Mouse (Mus musculus) MEL (cell line): ENCODE measurements around the gene Sox15. TPM values are rescaled to one million over a fixed set of nuclear protein-coding genes. Genes with fewer than 3 reads are reported as not detected.

Experiments used
- DNase-seq: peaks from one replicate; pipeline ENCODE4 v3.0.0; 2011; ENCODE audit warnings: low read depth, low spot score
- H3K27ac ChIP-seq: 2 replicates; pipeline ENCODE4 v1.5.1; 2012; ENCODE audit warnings: low read depth, mild to moderate bottlenecking, control low read depth, low read length, moderate library complexity; ENCODE audit not compliant: control insufficient read depth
- H3K27me3 ChIP-seq, 2 experiments: fragments of 150-350 bp in 1 of 2; sonication (generic) in 1 of 2; 2 replicates each; pipeline ENCODE4 v1.6.1; 2012; ENCODE audit warnings: low read length in 2 of 2, mild to moderate bottlenecking in 2 of 2, improper control_type of control experiment in 1 of 2, moderate library complexity in 1 of 2; ENCODE audit not compliant: insufficient read depth in 2 of 2, control insufficient read depth in 1 of 2
- H3K36me3 ChIP-seq, 2 experiments: 2 replicates each; pipeline ENCODE4 v1.6.1; 2012 to 2014; ENCODE audit warnings: low read length in 2 of 2, improper control_type of control experiment in 1 of 2, inconsistent platforms in 1 of 2, mild to moderate bottlenecking in 1 of 2; ENCODE audit not compliant: insufficient read depth in 2 of 2, control insufficient read depth in 1 of 2
- H3K4me1 ChIP-seq, 2 experiments: fragments of 150-350 bp in 1 of 2; sonication (generic) in 1 of 2; 2 replicates each; pipeline ENCODE4 v1.6.1; 2012; ENCODE audit warnings: low read length in 2 of 2, improper control_type of control experiment in 1 of 2, mild to moderate bottlenecking in 1 of 2; ENCODE audit not compliant: insufficient read depth in 2 of 2, control insufficient read depth in 1 of 2
- H3K4me3 ChIP-seq, 2 experiments: fragments of 150-350 bp in 1 of 2; sonication (generic) in 1 of 2; 2 replicates each; pipeline ENCODE4 v1.5.1; 2012; ENCODE audit warnings: low read depth in 2 of 2, low read length in 2 of 2, mild to moderate bottlenecking in 2 of 2, moderate library complexity in 2 of 2, control low read depth in 1 of 2, improper control_type of control experiment in 1 of 2; ENCODE audit not compliant: control insufficient read depth in 1 of 2, insufficient read depth in 1 of 2
- H3K79me2 ChIP-seq: 2 replicates; pipeline ENCODE4 v1.6.1; 2012; ENCODE audit warnings: mild to moderate bottlenecking, low read length, moderate library complexity; ENCODE audit not compliant: control insufficient read depth, poor library complexity, insufficient read depth
- H3K9ac ChIP-seq: 2 replicates; pipeline ENCODE4 v1.6.1; 2012; ENCODE audit warnings: low read depth, mild to moderate bottlenecking, control low read depth, low read length, moderate library complexity; ENCODE audit not compliant: control insufficient read depth, poor library complexity, severe bottlenecking
- H3K9me3 ChIP-seq: fragments of 150-350 bp; sonication (generic); replicated peaks from 2 replicates; pipeline ENCODE4 v1.6.1; 2012; ENCODE audit warnings: mild to moderate bottlenecking, low read length, improper control_type of control experiment, moderate library complexity; ENCODE audit not compliant: insufficient read depth
- BHLHE40 ChIP-seq: IDR thresholded peaks from 2 replicates; pipeline ENCODE4 v1.6.1; 2012; ENCODE audit warnings: low read depth, mild to moderate bottlenecking, inconsistent platforms, low read length, improper control_type of control experiment, borderline replicate concordance
- CHD1 ChIP-seq: IDR thresholded peaks from 2 replicates; pipeline ENCODE4 v1.6.1; 2012; ENCODE audit warnings: low read depth, mild to moderate bottlenecking, inconsistent platforms, low read length, improper control_type of control experiment
- CHD2 ChIP-seq: IDR thresholded peaks from 2 replicates; pipeline ENCODE4 v1.6.1; 2011; ENCODE audit warnings: low read length, improper control_type of control experiment
- CTCF ChIP-seq, 3 experiments: IDR thresholded peaks in 2 of 3; conservative IDR thresholded peaks in 1 of 3; 2 replicates each; pipeline ENCODE4 v1.5.1; 2011 to 2012; ENCODE audit warnings: low read length in 3 of 3, low read depth in 2 of 3, mild to moderate bottlenecking in 2 of 3, improper control_type of control experiment in 1 of 3, inconsistent platforms in 1 of 3, mixed read lengths in 1 of 3, moderate library complexity in 1 of 3; ENCODE audit not compliant: control insufficient read depth in 1 of 3, insufficient read depth in 1 of 3, poor library complexity in 1 of 3, severe bottlenecking in 1 of 3
- E2F4 ChIP-seq: IDR thresholded peaks from 2 replicates; pipeline ENCODE4 v1.6.1; 2011; ENCODE audit warnings: low read depth, low read length, improper control_type of control experiment, borderline replicate concordance
- EP300 ChIP-seq, 2 experiments: IDR thresholded peaks; 2 replicates each; pipeline ENCODE4 v1.6.1; 2011; ENCODE audit warnings: improper control_type of control experiment in 2 of 2, low read length in 2 of 2, low read depth in 1 of 2, mild to moderate bottlenecking in 1 of 2
- ETS1 ChIP-seq: IDR thresholded peaks from 2 replicates; pipeline ENCODE4 v1.6.1; 2012; ENCODE audit warnings: low read depth, mild to moderate bottlenecking, inconsistent platforms, low read length, improper control_type of control experiment, moderate library complexity
- GABPA ChIP-seq: IDR thresholded peaks from 2 replicates; pipeline ENCODE4 v1.6.1; 2012; ENCODE audit warnings: low read depth, mild to moderate bottlenecking, inconsistent platforms, low read length, improper control_type of control experiment, moderate library complexity
- JUND ChIP-seq: IDR thresholded peaks from 2 replicates; pipeline ENCODE4 v1.6.1; 2011; ENCODE audit warnings: low read depth, mild to moderate bottlenecking, improper control_type of control experiment, low read length
- KAT2A ChIP-seq: conservative IDR thresholded peaks from 2 replicates; pipeline ENCODE4 v1.6.1; 2012; ENCODE audit warnings: low read depth, low read length, improper control_type of control experiment, inconsistent platforms
- MAZ ChIP-seq: IDR thresholded peaks from 2 replicates; pipeline ENCODE4 v1.6.1; 2012; ENCODE audit warnings: low read depth, mild to moderate bottlenecking, inconsistent platforms, low read length, improper control_type of control experiment
- MYB ChIP-seq: IDR thresholded peaks from 2 replicates; pipeline ENCODE4 v1.6.1; 2011; ENCODE audit warnings: mild to moderate bottlenecking, low read depth, low read length, improper control_type of control experiment
- MYC ChIP-seq: IDR thresholded peaks from 2 replicates; pipeline ENCODE4 v1.6.1; 2011; ENCODE audit warnings: low read depth, mild to moderate bottlenecking, low read length, improper control_type of control experiment, moderate library complexity
- POLR2AphosphoS2 ChIP-seq: IDR thresholded peaks from 2 replicates; pipeline ENCODE4 v1.6.1; 2011; ENCODE audit warnings: low read length, improper control_type of control experiment
- RAD21 ChIP-seq: IDR thresholded peaks from 2 replicates; pipeline ENCODE4 v1.6.1; 2011; ENCODE audit warnings: mild to moderate bottlenecking, low read depth, low read length, improper control_type of control experiment
- RCOR1 ChIP-seq: IDR thresholded peaks from 2 replicates; pipeline ENCODE4 v1.6.1; 2012; ENCODE audit warnings: low read depth, mild to moderate bottlenecking, inconsistent platforms, low read length, improper control_type of control experiment
- SMC3 ChIP-seq: IDR thresholded peaks from 2 replicates; pipeline ENCODE4 v1.6.1; 2011; ENCODE audit warnings: low read depth, low read length, improper control_type of control experiment
- TAL1 ChIP-seq: IDR thresholded peaks from 2 replicates; pipeline ENCODE4 v1.6.1; 2012; ENCODE audit warnings: mild to moderate bottlenecking, inconsistent platforms, low read length, moderate library complexity, mixed read lengths
- TBP ChIP-seq: IDR thresholded peaks from 2 replicates; pipeline ENCODE4 v1.8.0; 2011; ENCODE audit warnings: low read depth, low read length, improper control_type of control experiment
- TCF12 ChIP-seq: IDR thresholded peaks from 2 replicates; pipeline ENCODE4 v1.6.1; 2014; ENCODE audit warnings: low read depth, mild to moderate bottlenecking, inconsistent platforms, low read length, improper control_type of control experiment, moderate library complexity
- UBTF ChIP-seq: IDR thresholded peaks from 2 replicates; pipeline ENCODE4 v1.6.1; 2012; ENCODE audit warnings: low read depth, mild to moderate bottlenecking, inconsistent platforms, low read length, improper control_type of control experiment, moderate library complexity, borderline replicate concordance; ENCODE audit not compliant: insufficient read depth
- USF1 ChIP-seq: IDR thresholded peaks from 2 replicates; pipeline ENCODE4 v1.6.1; 2014; ENCODE audit warnings: low read depth, mild to moderate bottlenecking, inconsistent platforms, low read length, improper control_type of control experiment, moderate library complexity
- USF2 ChIP-seq, 2 experiments: IDR thresholded peaks; 2 replicates each; pipeline ENCODE4 v1.6.1; 2011 to 2012; ENCODE audit warnings: improper control_type of control experiment in 2 of 2, low read length in 2 of 2, borderline replicate concordance in 1 of 2, inconsistent platforms in 1 of 2, low read depth in 1 of 2, mild to moderate bottlenecking in 1 of 2; ENCODE audit not compliant: insufficient read depth in 1 of 2
- ZKSCAN1 ChIP-seq: IDR thresholded peaks from 2 replicates; pipeline ENCODE4 v1.6.1; 2012; ENCODE audit warnings: low read depth, mild to moderate bottlenecking, inconsistent platforms, low read length, improper control_type of control experiment, moderate library complexity
- ZMIZ1 ChIP-seq: IDR thresholded peaks from 2 replicates; pipeline ENCODE4 v1.6.1; 2012; ENCODE audit warnings: low read depth, mild to moderate bottlenecking, inconsistent platforms, low read length, improper control_type of control experiment, moderate library complexity
- ZNF384 ChIP-seq: IDR thresholded peaks from 2 replicates; pipeline ENCODE4 v1.6.1; 2012; ENCODE audit warnings: low read depth, mild to moderate bottlenecking, inconsistent platforms, low read length, improper control_type of control experiment
- polyA plus RNA-seq, 2 experiments: library from polyadenylated mRNA; stranded (reverse) in 1 of 2; unstranded in 1 of 2; fragments of >175 nt in 1 of 2; fragments of >200 nt in 1 of 2; gene quantifications; 2 replicates each; pipeline versions ENCODE4 v1.2.1 to v1.2.4; 2012; ENCODE audit warnings: low replicate concordance in 2 of 2, low read depth in 1 of 2; ENCODE audit not compliant: insufficient read length in 2 of 2, insufficient read depth in 1 of 2, missing spikeins in 1 of 2
- total RNA-seq: library from RNA; depleted of rRNA; stranded (reverse); fragments of 300-350 nt; gene quantifications from 2 replicates; pipeline ENCODE4 v1.2.3, GENCODE M21; 2012; rRNA removed

Gene Sox15
- total RNA-seq: not detected in 2 replicates
- polyA plus RNA-seq: under 1 TPM in 1 of 2 experiments, not detected in 1; 0.11 TPM

GRCm38 (mm10) chr11:69655264-69656064, at the start of gene Sox15:
Sox15 (plus strand) TSS chr11:69655314.
- TF ChIP-seq CTCF (IDR thresholded peaks at IDR 0.05 in 2 of 3, conservative IDR thresholded peaks at IDR 0.05 in 1 of 3; ENCODE audit: control insufficient read depth in 1 of 3, insufficient read depth in 1 of 3, low read depth in 2 of 3, low read length in 3 of 3, poor library complexity in 1 of 3, severe bottlenecking in 1 of 3): peak in 2 of 3 experiments; percentile 9 to 26; a peak in 2 of 6 replicates
- TF ChIP-seq E2F4: no peak
- Histone ChIP-seq H3K27me3 (no peaks in the 10 kb centered on the region), H3K4me3 (no peak within 1 kb of the TSS), H3K4me1 (peaks cover 0 to 4% of the 10 kb centered on the region in 2 experiments; a peak in 3 of 4 replicates), H3K27ac (no peak within 1 kb of the TSS), H3K9ac (no peak within 1 kb of the TSS), H3K79me2 (no peaks in the 10 kb centered on the region), H3K9me3 (no peaks in the 10 kb centered on the region), H3K36me3 (peaks cover 8 to 13% of the 10 kb centered on the region in 2 experiments)
- DNase-seq: no peak

DNA sequence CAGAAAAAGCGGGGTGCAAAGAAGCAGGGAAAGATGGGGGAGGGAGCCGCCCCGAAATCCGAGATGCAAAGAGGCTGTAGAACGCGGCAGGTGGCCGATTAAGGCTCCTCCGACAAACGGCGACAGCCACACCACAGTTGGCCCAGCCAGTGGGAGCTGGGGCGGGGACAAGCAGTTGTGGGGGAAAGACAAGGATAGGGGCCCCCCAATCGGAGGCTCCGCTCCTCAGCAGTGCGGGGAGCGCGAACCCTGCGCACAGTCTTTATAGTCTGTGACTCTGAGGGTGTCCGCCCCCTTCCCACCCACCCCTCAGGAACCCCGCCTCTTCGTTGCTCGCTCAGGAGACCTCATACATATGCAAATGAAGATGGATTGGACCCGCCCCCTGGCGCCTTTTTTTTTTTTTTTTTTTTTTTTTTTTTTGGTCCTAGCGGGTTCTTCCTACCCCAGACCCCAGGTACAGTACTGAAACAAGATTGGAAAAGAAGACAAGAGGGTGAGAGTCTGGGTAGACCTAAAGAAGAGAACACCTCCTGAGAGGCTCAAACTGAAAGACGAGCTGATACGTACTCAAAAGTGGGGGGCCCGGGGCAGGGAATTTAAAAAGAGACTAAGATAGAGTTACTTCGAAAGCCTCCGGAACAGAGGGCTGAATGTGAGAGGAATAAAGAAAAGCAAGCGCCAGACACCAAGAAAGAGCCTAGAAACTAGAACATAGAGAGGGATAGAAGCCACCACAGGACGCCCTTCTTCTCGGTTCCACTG, 49.2 kb upstream of the Sox15 start, which contains the start of gene Atp1b2:
Gene Atp1b2 (minus strand): TSS at position 217 of the 765 bp plus-strand sequence.
- H3K27me3 ChIP-seq: no peaks in the 10 kb centered on the region
- peak within 1 kb of the TSS; percentile 73 for H3K9ac ChIP-seq
- peaks cover 6% of the 10 kb centered on the region for H3K79me2 ChIP-seq
- peak within 1 kb of the TSS; percentile 61 to 80 for H3K4me3 ChIP-seq
- H3K27ac ChIP-seq: peak within 1 kb of the TSS; percentile 78
- peak; percentile 99 for DNase-seq
- H3K36me3 ChIP-seq: peaks cover 1 to 43% of the 10 kb centered on the region in 2 experiments; a peak in 3 of 4 replicates
- peaks cover 39 to 65% of the 10 kb centered on the region in 2 experiments for H3K4me1 ChIP-seq
- no peaks in the 10 kb centered on the region for H3K9me3 ChIP-seq
- TF ChIP-seq MYB (0 out of 2 replicates have a peak, but pooled peaks have one; percentile 38), ZMIZ1 (peak; percentile 100), CHD2 (no peak), USF2 (IDR thresholded peaks at IDR 0.05; ENCODE audit: borderline replicate concordance in 1 of 2, insufficient read depth in 1 of 2, low read depth in 1 of 2, low read length in 2 of 2) (no peak), TCF12 (peak; percentile 61), MAZ (peak; percentile 93; the same call in 1 of the 2 replicates), GABPA (no peak), ZNF384 (peak; percentile 99), CHD1 (no peak), RCOR1 (peak; percentile 54), KAT2A (no peak), CTCF (IDR thresholded peaks at IDR 0.05 in 2 of 3, conservative IDR thresholded peaks at IDR 0.05 in 1 of 3; ENCODE audit: control insufficient read depth in 1 of 3, insufficient read depth in 1 of 3, low read depth in 2 of 3, low read length in 3 of 3, poor library complexity in 1 of 3, severe bottlenecking in 1 of 3) (no peak), ETS1 (peak; percentile 69), TBP (peak; percentile 96), USF1 (0 out of 2 replicates have a peak, but pooled peaks have one; percentile 51), BHLHE40 (no peak), SMC3 (no peak), RAD21 (no peak), EP300 (IDR thresholded peaks at IDR 0.05; ENCODE audit: low read depth in 1 of 2, low read length in 2 of 2) (peak in 1 of 2 experiments; percentile 54; a peak in 2 of 4 replicates), ZKSCAN1 (no peak), TAL1 (0 out of 2 replicates have a peak, but pooled peaks have one; percentile 6), MYC (peak; percentile 57; the same call in 1 of the 2 replicates), E2F4 (no peak), UBTF (0 out of 2 replicates have a peak, but pooled peaks have one; percentile 28), POLR2AphosphoS2 (peak; percentile 97), JUND (no peak)
